Mouse (Mus musculus) B cell, adult 2 months (primary cell): ENCODE measurements around the gene Slc6a2.

Experiments
- DNase-seq, 2 experiments: peaks; one replicate each; pipeline ENCODE4 v3.0.0; 2022

Slc6a2 gene

GRCm38 (mm10) chr8:92959779-92960178 is at the start of gene Slc6a2:
Gene Slc6a2, plus strand, starts transcription at chr8:92960079.
- no peak for DNase-seq

- DNase-seq: no peak
These were observed 48.4 kb upstream of the Slc6a2 start for GRCm38 (mm10) chr8:92911477-92911876.

GRCm38 (mm10) chr8:92913396-92913795 is 46.5 kb upstream of the Slc6a2 start:
- no peak for DNase-seq

- no peak for DNase-seq
These were observed 43.8 kb upstream of the Slc6a2 start for GRCm38 (mm10) chr8:92916082-92916481.

- no peak for DNase-seq
These were observed 38.1 kb upstream of the Slc6a2 start for GRCm38 (mm10) chr8:92921768-92922167.

- no peak for DNase-seq
These were observed 30.9 kb upstream of the Slc6a2 start for GRCm38 (mm10) chr8:92928986-92929385.

GRCm38 (mm10) chr8:92938056-92938455 is 21.8 kb upstream of the Slc6a2 start:
- no peak for DNase-seq

GRCm38 (mm10) chr8:92949071-92949470 is 10.8 kb upstream of the Slc6a2 start:
- no peak for DNase-seq

- DNase-seq: no peak
These were observed 9.1 kb upstream of the Slc6a2 start for GRCm38 (mm10) chr8:92950639-92951371.

- DNase-seq: no peak
These were observed 5.8 kb upstream of the Slc6a2 start for GRCm38 (mm10) chr8:92954044-92954443.

- DNase-seq: no peak
These were observed 602 bp downstream of the Slc6a2 start for GRCm38 (mm10) chr8:92960451-92960911.

- no peak for DNase-seq
These were observed 1.2 kb downstream of the Slc6a2 start for GRCm38 (mm10) chr8:92961088-92961487.

GRCm38 (mm10) chr8:92964556-92964955 is 4.7 kb downstream of the Slc6a2 start:
- DNase-seq: no peak

- no peak for DNase-seq
These were observed 13.1 kb downstream of the Slc6a2 start for GRCm38 (mm10) chr8:92972949-92973348.

GRCm38 (mm10) chr8:92976656-92977055 is 16.8 kb downstream of the Slc6a2 start:
- DNase-seq: no peak

- DNase-seq: no peak
These were observed 22.6 kb downstream of the Slc6a2 start for GRCm38 (mm10) chr8:92982491-92982890.

GRCm38 (mm10) chr8:92984376-92984775 is 24.5 kb downstream of the Slc6a2 start:
- DNase-seq: no peak

GRCm38 (mm10) chr8:92996840-92997239 is 37.0 kb downstream of the Slc6a2 start:
- peak in 1 of 2 experiments; percentile 5 for DNase-seq

- DNase-seq: peak; percentile 31 to 48
These were observed 38.7 kb downstream of the Slc6a2 start for GRCm38 (mm10) chr8:92998600-92998999.

- no peak for DNase-seq
These were observed 50.4 kb downstream of the Slc6a2 start for GRCm38 (mm10) chr8:93010286-93010685.

- DNase-seq: peak; percentile 67 to 69
These were observed 51.6 kb downstream of the Slc6a2 start for GRCm38 (mm10) chr8:93011439-93011838.

GRCm38 (mm10) chr8:93012226-93012625 is 52.3 kb downstream of the Slc6a2 start:
- DNase-seq: no peak

GRCm38 (mm10) chr8:93014300-93014699 is 54.4 kb downstream of the Slc6a2 start:
- no peak for DNase-seq

- no peak for DNase-seq
These were observed 61.9 kb downstream of the Slc6a2 start for GRCm38 (mm10) chr8:93021738-93022137.

GRCm38 (mm10) chr8:93030664-93031063 is 70.8 kb downstream of the Slc6a2 start:
- DNase-seq: no peak
